Mouse (Mus musculus): ENCODE results near the gene Runx2. TPM values are rescaled to one million over a fixed set of nuclear protein-coding genes. Genes with fewer than 3 reads are reported as not detected.

Gene Runx2
- polyA plus RNA-seq, 1 experiment from 2014 or later: 0.77 TPM

DNA sequence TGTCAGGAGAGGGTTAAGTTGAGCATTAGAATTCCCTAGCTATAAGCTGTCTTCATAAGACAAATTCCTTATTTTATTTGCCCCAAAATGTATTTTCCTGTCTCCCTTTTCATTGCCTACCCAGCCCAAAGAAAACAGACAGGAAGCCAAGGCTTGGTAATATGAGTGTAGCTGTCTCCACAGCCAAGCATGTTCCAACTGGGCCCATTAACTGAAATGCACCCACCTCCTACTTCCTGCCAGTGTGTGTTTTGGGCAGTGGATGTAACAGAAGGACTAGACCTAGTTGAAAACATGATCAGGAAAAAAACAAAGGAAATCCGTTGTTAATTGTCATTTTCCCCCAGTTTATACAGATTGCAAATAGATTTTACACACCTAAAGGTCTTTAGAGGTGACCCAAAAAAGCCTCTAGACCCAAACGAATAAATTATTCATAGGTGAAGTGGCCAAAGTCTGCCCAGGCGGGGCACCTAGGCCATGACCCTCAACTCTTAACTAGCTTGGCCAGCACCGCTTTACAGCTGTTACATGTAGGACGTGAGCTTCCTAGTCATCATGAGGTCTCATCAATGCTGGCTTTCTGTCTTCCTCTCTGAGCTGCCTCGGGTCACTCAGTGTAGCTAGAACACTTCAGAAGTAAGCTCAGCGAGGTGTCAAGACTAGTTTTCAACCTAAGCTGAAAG is 154.3 kb downstream of the Runx2 start:
- WGBS: 71% methylated on average over 7 of the region's 7 CpGs
- no peak overlapping the region for H3K4me3 ChIP-seq
- ATAC-seq (ENCODE audit: insufficient number of reproducible peaks, low FRiP score): no peak
- no peaks in the 10 kb centered on the region for H3K36me3 ChIP-seq
- no peak overlapping the region for H3K9ac ChIP-seq
- H3K27ac ChIP-seq (ENCODE audit: poor library complexity, severe bottlenecking): no peak overlapping the region
- no peaks in the 10 kb centered on the region for H3K27me3 ChIP-seq (replicated peaks)
- H3K4me1 ChIP-seq (replicated peaks): no peaks in the 10 kb centered on the region
- no peaks in the 10 kb centered on the region for H3K9me3 ChIP-seq (replicated peaks)
- no peak overlapping the region for H3K4me2 ChIP-seq

DNA sequence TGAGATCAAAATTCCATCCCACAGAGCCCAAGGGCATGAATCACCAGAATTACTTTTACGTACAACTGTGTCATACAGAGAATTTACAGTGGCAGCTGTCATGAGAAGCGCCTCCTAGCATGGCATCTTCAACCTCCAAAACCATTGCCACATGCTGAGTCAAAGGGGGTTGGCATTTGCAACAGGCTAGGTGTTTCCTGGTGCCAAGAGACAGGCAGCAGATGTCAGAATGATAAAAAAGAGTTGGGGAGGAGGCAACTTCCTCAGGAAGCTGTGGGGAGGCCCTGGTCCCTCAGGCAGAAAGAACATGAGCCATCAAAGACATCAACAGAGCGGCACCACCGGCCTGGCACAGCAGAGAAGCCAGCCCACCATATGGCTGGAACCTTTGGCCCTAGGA is 160.1 kb downstream of the Runx2 start:
- no peak for ATAC-seq (ENCODE audit: insufficient number of reproducible peaks, low FRiP score)

DNA sequence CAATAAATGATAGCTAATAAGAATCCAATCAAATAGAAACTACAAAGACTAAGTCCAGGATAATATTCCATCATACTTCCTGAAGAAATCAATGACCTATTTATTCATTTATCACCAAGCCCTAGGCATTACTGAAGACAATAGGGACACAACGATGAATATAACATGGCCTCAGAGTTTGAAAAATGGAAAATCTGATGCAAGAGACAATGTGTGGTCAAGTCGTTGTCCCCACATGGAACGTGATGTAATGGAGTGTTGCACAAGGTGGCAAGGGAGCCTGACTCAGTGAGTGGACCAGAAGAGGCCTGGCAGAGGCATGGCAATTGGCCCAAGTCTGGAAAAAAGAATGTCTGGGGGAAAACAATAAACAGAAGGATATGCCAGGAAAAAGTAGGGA is 161.5 kb downstream of the Runx2 start:
- no peak for ATAC-seq (ENCODE audit: insufficient number of reproducible peaks, low FRiP score)
- 81% methylated on average over 3 of the region's 3 CpGs for WGBS
- Histone ChIP-seq H3K27ac (ENCODE audit: poor library complexity, severe bottlenecking) (no peak overlapping the region), H3K4me1 (replicated peaks) (no peaks in the 10 kb centered on the region), H3K4me2 (no peak overlapping the region), H3K9ac (no peak overlapping the region), H3K4me3 (no peak overlapping the region), H3K36me3 (no peaks in the 10 kb centered on the region), H3K27me3 (replicated peaks) (0 out of 2 replicates have a peak, but pooled peaks cover under 1% of the 10 kb centered on the region), H3K9me3 (replicated peaks) (no peaks in the 10 kb centered on the region)

More for the DNA sequence above, 160.1 kb downstream of the Runx2 start:
- H3K27ac ChIP-seq (ENCODE audit: poor library complexity, severe bottlenecking): no peak overlapping the region
- no peak overlapping the region for H3K9ac ChIP-seq
- H3K9me3 ChIP-seq (replicated peaks): no peaks in the 10 kb centered on the region
- H3K4me2 ChIP-seq: no peak overlapping the region
- H3K4me1 ChIP-seq (replicated peaks): no peaks in the 10 kb centered on the region
- 73% methylated on average over 4 of the region's 4 CpGs for WGBS
- H3K36me3 ChIP-seq: no peaks in the 10 kb centered on the region
- H3K4me3 ChIP-seq: no peak overlapping the region
- no peaks in the 10 kb centered on the region for H3K27me3 ChIP-seq (replicated peaks)

DNA sequence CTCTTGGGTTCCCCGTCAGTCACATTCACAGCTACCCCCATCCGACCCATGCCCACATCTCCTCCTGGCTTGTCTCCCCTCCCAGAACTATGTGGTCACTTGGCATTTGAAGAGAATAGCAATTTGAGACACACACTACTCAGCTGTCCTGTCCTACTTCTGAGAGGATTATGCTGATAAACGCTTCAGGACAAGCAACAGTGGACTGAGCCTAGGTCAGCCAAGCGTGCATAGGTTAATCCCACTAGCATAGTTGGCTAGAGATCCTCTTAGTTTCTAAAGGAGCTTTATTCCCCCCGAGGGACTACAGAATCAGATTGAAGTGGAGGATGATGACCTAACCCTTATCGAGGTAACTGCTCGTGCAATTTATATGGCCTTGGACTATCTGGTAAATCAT is 162.5 kb downstream of the Runx2 start:
- H3K27ac ChIP-seq (ENCODE audit: poor library complexity, severe bottlenecking): no peak overlapping the region
- no peak overlapping the region for H3K4me3 ChIP-seq
- no peaks in the 10 kb centered on the region for H3K36me3 ChIP-seq
- H3K4me1 ChIP-seq (replicated peaks): no peaks in the 10 kb centered on the region
- H3K9me3 ChIP-seq (replicated peaks): no peaks in the 10 kb centered on the region
- WGBS: 79% methylated on average over 7 of the region's 7 CpGs
- 0 out of 2 replicates have a peak, but pooled peaks cover 5% of the 10 kb centered on the region for H3K27me3 ChIP-seq (replicated peaks)
- ATAC-seq (ENCODE audit: insufficient number of reproducible peaks, low FRiP score): no peak
- H3K4me2 ChIP-seq: no peak overlapping the region
- H3K9ac ChIP-seq: no peak overlapping the region

DNA sequence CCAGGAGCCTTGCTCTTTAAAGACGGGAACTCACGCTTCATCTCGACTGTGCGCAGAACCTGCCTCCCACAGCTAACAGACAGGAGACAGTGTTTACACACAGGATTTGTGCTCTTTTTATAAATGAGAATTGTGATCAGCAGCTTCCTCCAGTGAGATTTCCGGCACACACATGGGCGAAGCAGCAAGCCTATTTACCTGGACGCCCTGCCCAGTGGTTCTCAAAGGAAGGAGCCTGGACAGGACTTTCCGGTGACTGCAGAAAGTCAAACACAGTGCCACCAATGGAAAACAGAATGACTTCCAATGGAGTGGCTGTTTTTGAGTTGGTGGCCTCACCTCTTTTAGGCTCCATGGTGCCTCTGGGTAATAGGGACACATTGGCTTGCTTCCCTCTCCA is 163.0 kb downstream of the Runx2 start:
- no peak for ATAC-seq (ENCODE audit: insufficient number of reproducible peaks, low FRiP score)
- 80% methylated on average over 8 of the region's 8 CpGs for WGBS
- H3K27me3 ChIP-seq (replicated peaks): 0 out of 2 replicates have a peak, but pooled peaks cover 5% of the 10 kb centered on the region

DNA sequence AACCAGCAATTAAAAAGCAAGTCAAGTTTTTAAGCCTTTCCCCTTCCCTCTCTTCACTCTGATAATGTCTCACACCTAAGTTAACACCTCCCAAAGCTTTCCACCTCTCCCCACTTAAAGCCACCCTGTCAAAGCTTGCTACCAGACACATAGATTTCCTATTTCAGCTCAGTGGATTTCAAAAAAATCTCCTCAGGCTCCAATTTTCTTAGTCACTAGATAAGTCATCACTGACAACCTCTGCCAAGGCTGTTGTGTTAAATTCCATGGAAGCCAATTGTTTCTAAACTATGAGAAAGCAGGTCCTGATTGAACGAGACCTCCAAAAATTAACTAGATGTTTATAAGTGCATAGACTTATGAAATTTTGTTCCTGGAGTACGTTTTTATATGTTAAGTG is 164.2 kb downstream of the Runx2 start:
- H3K36me3 ChIP-seq: no peaks in the 10 kb centered on the region
- no peak overlapping the region for H3K4me2 ChIP-seq
- ATAC-seq (ENCODE audit: insufficient number of reproducible peaks, low FRiP score): no peak
- H3K27me3 ChIP-seq (replicated peaks): 0 out of 2 replicates have a peak, but pooled peaks cover 5% of the 10 kb centered on the region
- H3K9me3 ChIP-seq (replicated peaks): no peaks in the 10 kb centered on the region
- H3K9ac ChIP-seq: no peak overlapping the region
- no peak overlapping the region for H3K4me3 ChIP-seq
- no peaks in the 10 kb centered on the region for H3K4me1 ChIP-seq (replicated peaks)
- 75% methylated on average over 2 of the region's 2 CpGs for whole genome bisulfite sequencing
- H3K27ac ChIP-seq (ENCODE audit: poor library complexity, severe bottlenecking): no peak overlapping the region

More for the DNA sequence above, 163.0 kb downstream of the Runx2 start:
- H3K36me3 ChIP-seq: no peaks in the 10 kb centered on the region
- no peak overlapping the region for H3K4me2 ChIP-seq
- no peak overlapping the region for H3K27ac ChIP-seq (ENCODE audit: poor library complexity, severe bottlenecking)
- H3K4me1 ChIP-seq (replicated peaks): no peaks in the 10 kb centered on the region
- no peaks in the 10 kb centered on the region for H3K9me3 ChIP-seq (replicated peaks)
- no peak overlapping the region for H3K9ac ChIP-seq
- no peak overlapping the region for H3K4me3 ChIP-seq

DNA sequence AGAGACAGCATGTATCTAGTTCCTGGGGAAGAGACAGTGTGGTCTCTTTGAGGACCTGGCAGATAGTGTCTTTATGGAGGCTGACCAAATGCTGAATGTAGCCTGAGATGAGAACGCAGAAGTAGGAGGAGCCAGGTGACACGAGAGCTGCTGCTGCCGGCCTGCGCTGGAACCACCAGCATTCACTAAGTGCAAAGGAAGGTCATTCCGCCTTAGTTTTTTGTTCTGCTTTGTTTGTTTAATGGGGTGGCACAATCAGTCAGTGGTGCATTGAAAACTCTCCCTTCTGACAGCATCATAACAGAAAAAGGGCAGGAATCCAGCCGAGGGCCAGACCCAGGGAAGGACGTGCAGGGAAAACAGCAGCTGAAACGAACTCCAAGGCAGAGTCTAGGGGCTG is 165.5 kb downstream of the Runx2 start:
- no peaks in the 10 kb centered on the region for H3K4me1 ChIP-seq (replicated peaks)
- H3K4me3 ChIP-seq: no peak overlapping the region
- no peak for ATAC-seq (ENCODE audit: insufficient number of reproducible peaks, low FRiP score)
- H3K36me3 ChIP-seq: no peaks in the 10 kb centered on the region
- H3K27me3 ChIP-seq (replicated peaks): 0 out of 2 replicates have a peak, but pooled peaks cover 5% of the 10 kb centered on the region
- WGBS: 45% methylated on average over 8 of the region's 8 CpGs
- H3K9me3 ChIP-seq (replicated peaks): no peaks in the 10 kb centered on the region
- no peak overlapping the region for H3K27ac ChIP-seq (ENCODE audit: poor library complexity, severe bottlenecking)
- no peak overlapping the region for H3K4me2 ChIP-seq
- no peak overlapping the region for H3K9ac ChIP-seq

DNA sequence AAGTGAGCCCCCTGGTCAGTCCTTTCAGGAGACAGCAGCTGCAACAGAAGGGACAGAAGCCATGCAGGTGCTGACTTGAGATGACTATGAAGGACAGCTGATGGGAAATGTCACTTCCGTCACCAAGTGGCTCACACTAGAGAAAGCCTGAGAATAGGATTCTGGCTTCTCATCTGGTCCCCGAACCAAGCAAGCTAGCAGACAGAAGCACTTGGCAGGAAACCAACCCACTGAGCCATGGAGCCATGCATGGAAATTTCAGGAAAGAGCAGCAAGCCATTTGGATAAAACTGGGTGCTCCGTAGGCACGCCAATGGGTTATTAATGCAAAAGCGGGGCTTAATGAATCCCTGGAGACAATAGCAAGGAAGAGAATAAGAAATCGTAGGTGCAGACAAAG is 166.7 kb downstream of the Runx2 start:
- H3K36me3 ChIP-seq: no peaks in the 10 kb centered on the region

DNA sequence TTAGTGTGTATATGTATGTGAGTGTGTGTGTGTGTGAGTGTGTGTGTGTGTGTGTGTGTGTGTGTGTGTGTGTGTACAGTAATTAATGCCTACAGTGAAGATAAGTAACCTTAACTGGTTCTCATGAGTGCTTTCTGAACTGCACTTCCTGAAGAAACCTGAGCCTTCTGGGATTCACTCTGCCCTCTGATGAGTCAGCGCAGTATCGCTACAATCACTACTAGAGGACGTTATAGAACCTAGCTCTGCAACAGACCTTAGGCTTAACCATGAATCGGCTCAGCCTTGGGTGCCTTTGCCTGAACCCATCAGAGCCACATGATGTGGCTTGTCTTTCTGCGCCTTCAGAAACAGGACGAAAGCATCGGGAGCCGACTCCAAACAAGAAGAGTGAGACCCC is 169.5 kb downstream of the Runx2 start:
- no peaks in the 10 kb centered on the region for H3K36me3 ChIP-seq
- H3K9ac ChIP-seq: no peak overlapping the region
- WGBS: 78% methylated on average over 8 of the region's 8 CpGs
- no peak overlapping the region for H3K4me2 ChIP-seq
- no peaks in the 10 kb centered on the region for H3K4me1 ChIP-seq (replicated peaks)
- no peak overlapping the region for H3K4me3 ChIP-seq
- H3K27ac ChIP-seq (ENCODE audit: poor library complexity, severe bottlenecking): no peak overlapping the region
- no peak for ATAC-seq (ENCODE audit: insufficient number of reproducible peaks, low FRiP score)
- 0 out of 2 replicates have a peak, but pooled peaks cover 5% of the 10 kb centered on the region for H3K27me3 ChIP-seq (replicated peaks)
- no peaks in the 10 kb centered on the region for H3K9me3 ChIP-seq (replicated peaks)

More for the DNA sequence above, 166.7 kb downstream of the Runx2 start:
- Histone ChIP-seq H3K4me3 (no peak overlapping the region), H3K27ac (ENCODE audit: poor library complexity, severe bottlenecking) (no peak overlapping the region), H3K9me3 (replicated peaks) (no peaks in the 10 kb centered on the region), H3K4me1 (replicated peaks) (no peaks in the 10 kb centered on the region), H3K9ac (no peak overlapping the region), H3K27me3 (replicated peaks) (0 out of 2 replicates have a peak, but pooled peaks cover 5% of the 10 kb centered on the region), H3K4me2 (no peak overlapping the region)
- no peak for ATAC-seq (ENCODE audit: insufficient number of reproducible peaks, low FRiP score)
- 76% methylated on average over 6 of the region's 6 CpGs for WGBS

DNA sequence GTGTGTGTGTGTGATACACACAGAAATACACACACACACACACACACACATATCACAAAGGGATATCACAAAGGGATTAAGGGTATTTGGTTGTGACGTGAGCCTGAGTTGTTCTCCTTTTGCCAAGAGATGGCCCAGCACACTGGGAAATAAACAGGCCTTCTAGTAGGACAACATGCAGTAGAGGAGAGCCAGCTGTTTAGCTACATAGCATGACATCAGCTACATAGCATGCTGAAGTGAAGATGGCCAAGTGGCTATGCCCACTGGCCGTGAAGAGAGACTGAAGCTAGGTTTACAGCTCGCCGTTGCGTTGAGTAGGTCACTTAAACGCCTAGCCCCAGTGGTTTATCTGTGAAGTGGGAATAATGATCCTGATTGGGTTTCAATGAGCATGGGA is 171.3 kb downstream of the Runx2 start:
- no peaks in the 10 kb centered on the region for H3K36me3 ChIP-seq
- H3K27ac ChIP-seq (ENCODE audit: poor library complexity, severe bottlenecking): no peak overlapping the region
- H3K9me3 ChIP-seq (replicated peaks): no peaks in the 10 kb centered on the region
- H3K27me3 ChIP-seq (replicated peaks): 0 out of 2 replicates have a peak, but pooled peaks cover 5% of the 10 kb centered on the region
- no peak overlapping the region for H3K4me2 ChIP-seq
- ATAC-seq (ENCODE audit: insufficient number of reproducible peaks, low FRiP score): no peak
- 83% methylated on average over 6 of the region's 6 CpGs for WGBS
- H3K4me1 ChIP-seq (replicated peaks): no peaks in the 10 kb centered on the region; the same call in 1 of the 2 replicates
- H3K4me3 ChIP-seq: no peak overlapping the region
- H3K9ac ChIP-seq: no peak overlapping the region

DNA sequence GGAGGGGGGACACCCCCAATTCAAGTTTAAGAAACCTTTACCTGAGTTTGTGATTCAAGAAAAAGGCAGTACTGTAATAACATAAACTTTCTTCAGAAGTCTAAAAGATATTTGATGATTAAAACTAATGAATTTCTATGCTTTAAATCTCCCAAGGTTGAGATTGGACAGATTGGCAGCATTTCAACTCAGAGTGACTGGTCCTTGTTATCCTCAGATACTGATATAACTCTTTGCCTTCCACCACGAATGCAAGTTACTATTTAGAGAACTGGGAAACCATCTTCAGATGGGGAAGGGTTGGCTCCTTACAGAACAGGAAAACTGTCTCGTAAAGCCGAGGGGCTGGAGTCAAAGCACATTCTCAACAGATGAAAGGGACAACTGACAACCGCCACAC is 172.5 kb downstream of the Runx2 start:
- WGBS: 37% methylated on average over 4 of the region's 4 CpGs
- Histone ChIP-seq H3K4me2 (no peak overlapping the region), H3K27me3 (replicated peaks) (no peaks in the 10 kb centered on the region), H3K9me3 (replicated peaks) (no peaks in the 10 kb centered on the region), H3K4me1 (replicated peaks) (no peaks in the 10 kb centered on the region; the same call in 1 of the 2 replicates), H3K9ac (no peak overlapping the region), H3K4me3 (no peak overlapping the region), H3K27ac (ENCODE audit: poor library complexity, severe bottlenecking) (no peak overlapping the region), H3K36me3 (no peaks in the 10 kb centered on the region)
- no peak for ATAC-seq (ENCODE audit: insufficient number of reproducible peaks, low FRiP score)

DNA sequence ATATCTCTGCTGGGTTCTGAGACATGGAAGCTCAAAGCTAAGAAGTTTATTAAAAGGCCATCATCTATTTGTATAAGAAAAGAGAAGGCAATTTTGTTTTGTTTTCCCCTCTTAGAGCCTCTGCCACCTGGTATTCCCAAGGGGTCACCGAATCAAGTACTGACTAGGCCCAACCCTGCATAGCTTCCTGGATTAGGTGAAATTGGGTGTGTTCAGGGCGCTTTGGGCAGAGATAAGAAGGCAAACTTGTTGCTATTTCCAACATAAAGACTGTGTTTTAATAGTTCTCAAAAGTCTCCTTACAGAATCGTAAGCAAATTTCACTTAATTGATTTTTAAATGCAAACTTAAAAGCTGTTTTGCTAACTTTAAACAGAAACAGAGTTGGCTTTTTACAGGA is 173.7 kb downstream of the Runx2 start:
- WGBS: 77% methylated on average over 3 of the region's 3 CpGs
- Histone ChIP-seq H3K27ac (ENCODE audit: poor library complexity, severe bottlenecking) (no peak overlapping the region), H3K36me3 (no peaks in the 10 kb centered on the region), H3K4me2 (no peak overlapping the region), H3K27me3 (replicated peaks) (no peaks in the 10 kb centered on the region), H3K4me3 (no peak overlapping the region), H3K4me1 (replicated peaks) (no peaks in the 10 kb centered on the region; the same call in 1 of the 2 replicates), H3K9ac (no peak overlapping the region), H3K9me3 (replicated peaks) (no peaks in the 10 kb centered on the region)
- ATAC-seq (ENCODE audit: insufficient number of reproducible peaks, low FRiP score): no peak
